Mouse (Mus musculus): ENCODE data around the gene Plekha5.
"Not testable (repeated sequence)": the region's sequence is repeated elsewhere in the genome, so short reads cannot be mapped to it uniquely, and the experiment has no call there.

Gene Plekha5

DNA sequence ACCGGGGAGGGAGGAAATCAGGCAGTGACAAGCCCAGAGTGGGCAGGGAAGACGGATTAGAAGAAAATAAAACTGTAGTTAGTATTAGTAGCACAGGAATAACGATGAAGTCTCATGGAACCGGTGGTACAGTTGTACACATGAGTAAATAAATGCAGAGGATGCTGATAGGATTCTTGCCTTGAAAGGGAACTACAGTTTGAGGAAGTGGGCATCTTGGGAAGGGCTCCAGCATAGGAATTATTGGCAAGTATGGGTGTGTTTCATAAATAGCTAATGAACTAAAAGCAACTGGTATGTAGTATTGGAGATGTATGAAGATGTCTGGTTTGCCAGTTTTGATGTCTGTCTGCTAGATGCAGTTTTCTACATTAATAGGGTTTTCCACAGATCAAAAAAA lies 99.7 kb downstream of the Plekha5 start:
- no peak for DNase-seq (ENCODE audit: low spot score)

GRCm38 (mm10) chr6:140528414-140528813 lies 104.6 kb downstream of the Plekha5 start:
- DNase-seq (ENCODE audit: low spot score) = no peak

GRCm38 (mm10) chr6:140532858-140533257 lies 109.0 kb downstream of the Plekha5 start:
- not testable (repeated sequence) for DNase-seq (ENCODE audit: low spot score)

- DNase-seq (ENCODE audit: low spot score) = no peak
These were observed 109.8 kb downstream of the Plekha5 start for GRCm38 (mm10) chr6:140533606-140534005.

GRCm38 (mm10) chr6:140535504-140535903 lies 111.7 kb downstream of the Plekha5 start:
- no peak for DNase-seq (ENCODE audit: low spot score)

GRCm38 (mm10) chr6:140541919-140542318 lies 118.1 kb downstream of the Plekha5 start:
- DNase-seq (ENCODE audit: low spot score) = no peak

DNA sequence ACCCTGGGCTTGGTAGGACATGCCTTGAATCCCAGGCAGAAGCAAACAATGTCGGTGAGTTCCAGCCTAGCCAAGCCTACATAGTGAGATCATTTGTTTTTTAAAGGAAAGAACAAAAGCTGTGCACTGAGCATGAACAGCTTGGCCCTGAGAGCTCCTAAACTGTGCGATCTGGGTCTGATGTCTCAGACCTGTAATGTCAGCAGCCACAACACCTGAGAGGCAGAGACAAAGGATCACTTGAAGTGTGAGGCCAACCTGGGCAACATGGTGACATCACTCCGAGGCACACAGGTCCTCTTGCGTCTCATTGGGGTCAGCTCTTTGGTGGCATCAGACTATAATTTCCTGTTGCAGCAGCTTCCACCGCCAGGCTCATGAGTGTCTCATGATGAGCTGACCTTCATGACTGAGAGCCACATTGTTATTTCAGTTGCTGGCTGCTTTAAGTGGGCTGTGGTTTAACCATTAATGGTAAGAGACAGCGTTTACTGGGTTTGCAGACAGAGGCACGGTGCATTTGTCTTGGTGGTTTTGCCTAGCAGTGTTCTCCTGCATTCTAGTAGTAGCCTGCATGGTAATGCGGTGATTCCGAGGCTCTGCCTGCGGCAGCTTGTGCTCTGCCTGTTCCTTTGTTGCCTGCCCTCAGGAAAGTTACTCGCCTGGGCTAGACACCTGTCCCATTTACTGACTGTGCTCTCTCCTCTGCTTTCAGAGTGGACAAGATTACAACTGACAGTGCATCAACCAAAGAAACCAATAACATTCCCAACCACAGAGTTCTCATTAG lies 119.3 kb downstream of the Plekha5 start:
- DNase-seq (ENCODE audit: low spot score) = no peak

GRCm38 (mm10) chr6:140546095-140546494 lies 122.2 kb downstream of the Plekha5 start:
- DNase-seq (ENCODE audit: low spot score) = no peak

DNA sequence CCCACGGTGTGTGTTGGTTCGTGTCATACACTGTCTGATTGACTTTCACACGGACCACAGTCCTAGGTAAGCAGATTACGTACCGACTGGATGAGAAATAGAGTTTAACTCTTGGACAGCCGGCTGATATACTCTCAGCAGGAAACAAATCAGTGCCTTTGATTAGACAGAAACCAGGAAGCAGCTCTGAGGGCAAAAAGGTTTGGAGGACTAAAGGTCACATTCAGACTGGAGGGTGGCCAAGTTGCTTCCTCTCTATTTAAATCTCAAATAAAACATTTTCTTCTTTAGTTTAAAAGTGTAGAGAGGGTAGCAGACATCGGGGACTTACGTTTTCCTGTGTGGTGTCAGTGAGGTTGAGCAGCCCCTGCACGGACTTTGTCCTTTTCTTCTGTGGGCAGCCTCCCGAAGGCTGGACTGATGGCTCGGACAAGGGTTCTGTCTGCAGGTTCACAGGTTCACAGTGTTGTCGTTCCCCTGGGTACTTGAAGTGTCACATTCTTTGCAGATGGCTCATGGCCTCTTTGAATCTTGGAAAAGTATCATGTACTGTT lies 122.9 kb downstream of the Plekha5 start:
- no peak for DNase-seq (ENCODE audit: low spot score)

DNA sequence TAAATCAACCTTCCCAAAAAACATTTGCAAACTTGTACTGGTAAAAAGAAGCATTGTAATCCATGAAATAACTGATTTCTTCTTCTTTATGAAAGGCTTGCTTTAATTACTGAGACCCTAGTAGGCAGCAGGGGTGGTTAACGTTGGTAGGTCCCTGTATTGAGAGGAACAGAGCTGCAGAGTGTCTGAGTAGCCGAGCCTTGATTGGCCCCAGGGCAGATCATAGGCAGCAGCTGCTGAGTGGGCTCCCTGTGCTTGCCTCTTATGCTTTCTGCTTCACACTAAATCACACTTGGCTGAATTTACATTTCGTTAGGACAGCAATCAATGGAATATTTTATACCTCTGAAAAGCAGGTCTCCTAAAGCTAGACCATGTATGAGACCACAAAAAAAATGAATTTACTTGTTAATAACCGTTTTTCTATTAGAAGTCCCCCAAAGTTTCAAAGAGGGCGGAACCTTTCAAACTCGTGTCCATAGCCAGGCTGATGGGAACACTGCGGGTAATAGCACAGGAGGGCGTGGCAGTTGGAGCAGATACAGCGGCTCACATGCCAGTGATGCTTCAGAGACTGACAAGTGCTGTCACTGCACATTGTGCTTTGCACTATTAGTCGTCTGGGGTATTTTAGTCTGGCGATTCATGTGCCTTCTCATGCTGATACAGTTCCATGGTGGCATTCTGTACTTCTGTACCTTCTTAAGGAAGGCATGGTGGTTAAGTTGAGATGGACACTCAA lies 123.5 kb downstream of the Plekha5 start:
- DNase-seq (ENCODE audit: low spot score) = no peak

DNA sequence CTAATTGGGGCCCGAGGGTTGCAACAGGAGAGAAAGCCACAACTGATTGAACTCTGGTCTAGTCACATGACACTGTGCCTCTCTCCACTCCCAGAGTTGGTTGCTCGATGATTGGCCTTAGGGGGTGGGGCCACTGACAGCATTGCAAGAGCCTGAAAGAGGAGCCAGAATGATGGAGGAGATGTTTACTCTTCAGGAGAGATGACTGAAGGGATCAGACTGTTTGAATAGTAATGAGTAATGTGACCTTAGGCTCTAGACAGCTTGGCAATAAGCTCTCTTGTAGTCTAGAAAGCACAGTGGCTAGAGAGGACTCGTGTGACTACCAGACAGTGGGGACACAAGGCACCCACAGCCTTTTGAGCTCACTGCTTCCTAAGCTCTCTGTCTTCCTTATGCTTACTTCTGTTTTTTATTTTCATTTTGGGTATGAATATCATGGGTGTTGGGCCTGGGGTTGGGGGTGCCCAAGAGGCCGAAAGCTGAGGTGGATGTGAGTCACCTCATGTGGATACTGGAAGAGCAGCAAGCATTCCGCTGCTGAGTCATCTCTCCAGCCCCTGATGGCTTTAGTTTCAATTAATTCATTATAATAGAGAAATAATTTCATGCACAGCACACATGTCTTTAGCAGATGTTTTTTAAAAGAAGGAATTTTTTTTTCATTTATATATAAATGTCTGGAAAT lies 124.4 kb downstream of the Plekha5 start:
- DNase-seq (ENCODE audit: low spot score) = peak; percentile 50

GRCm38 (mm10) chr6:140550741-140551140 lies 126.9 kb downstream of the Plekha5 start:
- DNase-seq (ENCODE audit: low spot score) = no peak

GRCm38 (mm10) chr6:140554261-140554660 lies 130.4 kb downstream of the Plekha5 start:
- DNase-seq (ENCODE audit: low spot score) = peak; percentile 45

DNA sequence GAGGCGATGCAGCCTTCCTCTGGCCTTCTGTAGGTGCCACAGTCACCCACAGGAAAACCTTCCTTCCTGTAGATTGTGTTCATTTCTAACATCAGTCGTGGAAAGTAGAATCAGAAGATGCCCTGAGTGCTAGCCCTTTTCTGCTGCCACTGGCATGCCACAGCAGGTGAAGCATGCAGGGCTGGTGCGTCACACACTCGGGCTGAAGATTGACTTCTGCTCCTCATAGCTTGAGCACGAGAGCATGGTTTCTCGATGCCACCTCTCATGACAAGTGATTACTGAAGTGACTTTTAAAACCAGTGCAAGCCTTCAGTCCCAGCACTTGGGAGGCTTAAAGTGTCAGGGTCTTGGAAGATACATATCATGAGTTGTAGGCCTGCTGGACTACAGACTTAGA lies 135.6 kb downstream of the Plekha5 start:
- no peak for DNase-seq (ENCODE audit: low spot score)

DNA sequence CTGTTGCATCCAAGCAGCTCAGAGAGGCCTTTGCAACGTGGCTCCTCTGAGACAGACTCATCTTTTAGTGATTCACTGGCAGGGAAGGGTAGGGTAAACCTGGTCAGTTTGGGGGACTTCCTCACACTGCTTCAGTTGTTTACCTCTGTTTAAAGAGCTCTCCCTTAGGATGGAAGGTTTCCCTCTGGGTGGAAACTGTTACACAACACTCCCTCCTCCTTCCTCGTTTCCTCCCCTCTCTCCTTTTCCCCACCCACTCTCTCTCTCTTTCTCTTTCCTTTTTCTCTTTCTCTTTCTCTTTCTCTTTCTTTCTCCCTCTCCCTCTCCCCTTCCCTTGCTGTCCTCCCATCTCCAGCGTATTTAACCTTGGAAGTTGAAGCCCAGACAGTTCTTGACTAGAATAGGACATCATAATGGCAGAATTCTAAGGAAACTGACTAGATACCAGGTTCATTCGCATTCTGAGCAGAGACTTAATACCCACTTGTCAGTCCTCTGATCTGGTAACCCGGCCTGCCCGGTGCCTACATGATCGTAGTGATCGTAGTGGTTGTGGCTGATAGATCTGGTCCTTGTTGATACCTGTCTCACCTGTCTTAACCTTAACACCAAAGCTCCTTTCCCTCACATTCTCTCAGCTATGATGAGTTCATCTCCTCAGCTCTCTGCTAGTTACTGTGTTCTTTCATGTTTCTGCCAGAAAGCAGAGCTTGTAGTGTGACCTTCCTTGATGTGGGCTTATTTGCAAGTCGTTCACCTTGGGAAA lies 137.5 kb downstream of the Plekha5 start:
- DNase-seq (ENCODE audit: low spot score) = no peak

DNA sequence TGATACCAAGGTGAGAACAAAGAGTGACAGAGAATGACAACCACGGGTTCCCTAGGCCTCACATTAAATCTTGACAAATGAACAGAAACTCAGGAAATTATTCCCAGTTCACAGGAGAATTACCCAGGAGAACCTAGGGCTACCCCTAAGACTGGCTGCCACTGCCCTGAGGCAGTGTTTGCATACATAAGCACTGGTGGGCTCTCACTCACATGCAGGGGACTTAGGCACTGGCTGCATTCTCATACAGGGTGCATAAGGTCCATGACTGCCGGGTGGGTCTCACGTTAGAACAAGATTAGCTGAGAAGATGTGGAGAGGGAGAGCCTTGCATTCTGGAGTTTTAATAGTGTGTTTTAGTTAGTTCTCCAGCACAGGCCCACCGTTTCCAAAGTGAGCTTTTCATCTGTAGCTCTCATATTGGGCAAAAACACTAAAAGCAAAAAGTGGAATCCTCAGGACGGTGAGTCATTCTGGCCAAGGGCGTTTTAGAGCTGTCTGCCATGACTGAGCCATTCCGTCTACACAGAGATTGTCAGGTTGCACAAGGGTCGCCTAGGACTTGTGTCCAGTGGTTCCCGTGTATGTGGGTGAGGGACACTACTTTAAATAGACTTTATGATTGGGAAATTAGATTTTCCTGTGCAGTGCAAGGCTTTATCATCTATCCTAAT lies 138.2 kb downstream of the Plekha5 start:
- DNase-seq (ENCODE audit: low spot score) = no peak

GRCm38 (mm10) chr6:140567199-140567598 lies 143.3 kb downstream of the Plekha5 start:
- DNase-seq (ENCODE audit: low spot score) = no peak

- DNase-seq (ENCODE audit: low spot score) = no peak
These were observed 144.0 kb downstream of the Plekha5 start for GRCm38 (mm10) chr6:140567897-140568296.

- DNase-seq (ENCODE audit: low spot score) = peak; percentile 67
These were observed 146.3 kb downstream of the Plekha5 start for GRCm38 (mm10) chr6:140570152-140570551.

DNA sequence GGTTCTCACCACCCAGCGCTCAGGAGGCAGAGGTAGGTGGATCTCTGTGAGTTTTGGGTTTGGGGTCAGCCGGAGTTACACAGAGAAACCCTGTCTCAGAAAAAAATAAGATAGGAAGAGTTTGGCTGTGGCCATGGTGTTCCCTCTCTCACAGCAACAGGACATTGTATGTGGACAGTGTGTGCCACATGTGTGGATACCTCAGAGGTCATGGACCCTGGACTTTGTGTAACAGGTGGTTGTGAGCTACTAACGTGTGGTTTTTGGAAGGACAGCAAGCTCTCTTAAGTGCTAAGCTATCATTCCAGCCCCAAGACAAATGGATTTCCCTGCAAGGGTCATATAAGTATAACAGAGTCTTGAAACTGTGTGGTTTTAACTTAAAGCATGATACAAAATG lies 151.1 kb downstream of the Plekha5 start:
- no peak for DNase-seq (ENCODE audit: low spot score)

DNA sequence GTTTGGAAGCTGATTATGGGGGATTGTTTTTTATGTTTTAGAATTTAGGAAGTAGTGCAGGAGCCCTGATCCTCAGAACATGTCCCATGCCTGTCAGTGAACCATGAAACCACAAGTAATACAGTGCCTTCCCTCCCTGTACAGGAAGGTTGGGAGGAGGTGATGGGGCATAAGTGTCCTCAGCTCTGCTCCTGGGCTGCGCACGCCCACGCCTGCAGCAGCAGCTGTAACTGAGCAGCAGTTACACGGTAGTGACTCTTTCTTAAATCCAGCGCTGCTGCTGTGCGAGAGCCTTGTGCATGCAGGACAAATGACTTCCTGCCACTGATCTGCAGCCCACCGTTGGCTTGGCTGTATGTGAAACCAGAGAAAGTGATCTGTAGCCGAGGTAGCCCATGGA lies 152.3 kb downstream of the Plekha5 start:
- DNase-seq (ENCODE audit: low spot score) = no peak
